In the genomic region with DNA sequence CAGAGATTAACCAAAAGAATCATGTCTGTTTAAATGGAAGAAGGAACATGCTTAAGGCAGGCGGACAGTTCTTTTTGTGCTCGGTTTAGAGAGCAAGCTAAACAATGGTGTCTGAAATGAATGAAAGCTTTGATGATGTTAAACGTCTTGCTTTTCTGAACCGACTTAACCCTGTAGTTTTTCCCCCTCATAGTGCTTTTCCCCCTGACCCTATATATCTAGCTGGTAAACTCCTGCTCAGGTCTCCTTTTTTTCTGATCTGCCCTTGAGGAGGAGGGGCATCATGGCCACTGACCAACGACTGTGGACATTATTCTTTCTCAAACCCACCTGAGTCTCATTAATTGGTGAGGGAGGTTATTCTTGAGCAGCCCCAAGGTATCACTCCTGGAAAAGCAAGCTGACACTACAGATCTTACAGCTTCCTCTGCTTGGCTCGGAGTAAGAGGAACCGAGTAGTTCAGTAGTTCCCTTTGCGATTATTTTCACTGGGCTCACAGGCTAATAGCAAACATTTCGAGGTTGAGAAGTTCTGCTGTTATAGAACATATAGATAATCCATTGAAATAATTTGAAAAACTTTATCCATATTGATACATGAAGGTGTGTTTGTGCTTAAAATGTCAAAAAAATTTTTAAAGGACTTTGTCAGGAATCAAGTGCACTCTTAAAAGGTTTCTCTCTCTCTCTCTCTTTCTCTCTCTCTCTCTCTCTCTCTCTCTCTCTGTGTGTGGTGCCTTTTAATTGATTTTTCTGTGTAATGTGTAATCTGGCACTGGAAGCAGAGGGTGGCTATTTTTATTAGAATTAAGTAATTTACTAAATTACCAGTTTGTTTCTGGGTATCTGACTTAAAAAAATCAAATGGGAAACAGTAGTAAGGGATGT, we compare ENCODE assay signal across 8 mouse cellular contexts. TPM values are rescaled to one million over a fixed set of nuclear protein-coding genes. Genes with fewer than 3 reads are reported as not detected.
A peak's percentile ranks its signal among the peaks of the same experiment; 100 is the strongest.
DNase-seq lines count a peak whose midpoint lies in the region; ATAC-seq and TF ChIP-seq lines count a peak whose summit lies in the region.

No protein-coding gene starts in this region.

- peak overlapping the region; percentile 94 for H3K4me3 ChIP-seq in lung, embryonic 16.5 days (ENCODE audit: low read length)
- H3K4me3 ChIP-seq in forebrain, postnatal 0 days (ENCODE audit: low read depth, low read length): peak overlapping the region; percentile 94
- peak overlapping the region; percentile 73 for H3K4me3 ChIP-seq in liver, embryonic 13.5 days (replicated peaks)

- H3K4me2 ChIP-seq in lung, embryonic 16.5 days (ENCODE audit: low read depth, low read length): peak overlapping the region; percentile 81
- peak overlapping the region; percentile 62 for H3K4me2 ChIP-seq in forebrain, postnatal 0 days (ENCODE audit: low read depth)
- H3K4me2 ChIP-seq in liver, embryonic 13.5 days: peak overlapping the region; percentile 86

- TF ChIP-seq CTCF in forebrain, postnatal 0 days (IDR thresholded peaks at IDR 0.05; ENCODE audit: low read depth): no peak

- H3K27ac ChIP-seq in lung, embryonic 16.5 days (ENCODE audit: low read length): no peak overlapping the region
- peak overlapping the region; percentile 98 for H3K27ac ChIP-seq in forebrain, postnatal 0 days (ENCODE audit: low read depth, low read length)
- no peak overlapping the region for H3K27ac ChIP-seq in liver, embryonic 13.5 days

- H3K9me3 ChIP-seq in lung, embryonic 16.5 days (ENCODE audit: control insufficient read depth, low read length): no peaks in the 10 kb centered on the region
- no peaks in the 10 kb centered on the region for H3K9me3 ChIP-seq in forebrain, postnatal 0 days (ENCODE audit: low read length)
- H3K9me3 ChIP-seq in liver, embryonic 13.5 days (replicated peaks): no peaks in the 10 kb centered on the region

- peaks cover 6% of the 10 kb centered on the region; the same call in 1 of the 2 replicates for H3K4me1 ChIP-seq in lung, embryonic 16.5 days (replicated peaks; ENCODE audit: control insufficient read depth, insufficient read depth, low read length)
- H3K4me1 ChIP-seq in forebrain, postnatal 0 days (ENCODE audit: insufficient read depth): 0 out of 2 replicates have a peak, but pooled peaks cover 11% of the 10 kb centered on the region
- peaks cover 12% of the 10 kb centered on the region for H3K4me1 ChIP-seq in liver, embryonic 13.5 days (replicated peaks)

- no peaks in the 10 kb centered on the region for H3K27me3 ChIP-seq in lung, embryonic 16.5 days (ENCODE audit: control insufficient read depth, insufficient read depth, low read depth, low read length)
- H3K27me3 ChIP-seq in forebrain, postnatal 0 days (ENCODE audit: insufficient read depth, low read length): no peaks in the 10 kb centered on the region
- peaks cover 47% of the 10 kb centered on the region for H3K27me3 ChIP-seq in liver, embryonic 13.5 days

- H3K36me3 ChIP-seq in lung, embryonic 16.5 days (ENCODE audit: control insufficient read depth, insufficient read depth, low read length): no peaks in the 10 kb centered on the region
- H3K36me3 ChIP-seq in forebrain, postnatal 0 days (ENCODE audit: insufficient read depth): no peaks in the 10 kb centered on the region
- H3K36me3 ChIP-seq in liver, embryonic 13.5 days: no peaks in the 10 kb centered on the region

- DNase-seq in lung, postnatal 10 days: no peak
- peak; percentile 35 for DNase-seq in forebrain, postnatal 0 days
- no peak for DNase-seq in liver, embryonic 13.5 days
- DNase-seq in retina, embryonic 14.5 days (ENCODE audit: low spot score): peak; percentile 17
- no peak for DNase-seq in c-Kit-positive CD71-positive TER-119-positive erythroid progenitor cells, embryonic 14.5 days (ENCODE audit: low spot score)
- no peak for DNase-seq in Muller cell, postnatal 12 days (ENCODE audit: inconsistent ontology term)
- no peak for DNase-seq in adrenal gland, postnatal 10 days

- no peak for ATAC-seq in lung, embryonic 16.5 days (ENCODE audit: low read depth)
- no peak for ATAC-seq in forebrain, postnatal 0 days
- ATAC-seq in liver, embryonic 13.5 days (ENCODE audit: low read depth): no peak

- H3K9ac ChIP-seq in lung, embryonic 16.5 days (ENCODE audit: low read length): peak overlapping the region; percentile 62
- H3K9ac ChIP-seq in forebrain, postnatal 0 days: peak overlapping the region; percentile 95
- no peak overlapping the region for H3K9ac ChIP-seq in liver, embryonic 13.5 days

- WGBS in lung, embryonic 16.5 days: 12% methylated on average over 9 of the region's 9 CpGs
- 11% methylated on average over 9 of the region's 9 CpGs for WGBS in forebrain, postnatal 0 days
- 19% methylated on average over 9 of the region's 9 CpGs for WGBS in liver, embryonic 13.5 days (ENCODE audit: insufficient replicate concordance)

RNA-seq across cellular contexts. Expression of a gene that starts 2.5 kb away (rescaled TPM):
- 13.8 and 14.5 TPM in 2 replicates for polyA plus RNA-seq in lung, embryonic 16.5 days (2015; fragmentation: Nextera tagmentation; extraction: Ambion mirVana)
- total RNA-seq in forebrain, postnatal 0 days (2014; rRNA removed): 83.7 and 127 TPM in 2 replicates
- 28.3 and 42.8 TPM in 2 replicates for polyA plus RNA-seq in forebrain, postnatal 0 days (2015; fragmentation: Nextera tagmentation; extraction: Ambion mirVana)
- polyA plus RNA-seq in liver, embryonic 13.5 days (2015; fragmentation: Nextera tagmentation; extraction: Ambion mirVana): 2.2 and 2.9 TPM in 2 replicates
- 10 to 100 TPM; 18.6 to 21.1 TPM for total RNA-seq in adrenal gland, postnatal 10 days (2021)

Comparison
In these comparisons a context has a peak if more than half of its experiments do, and no peak if none do; other contexts are left out.
1. DNase-seq: peak in forebrain, postnatal 0 days (single experiment) and retina, embryonic 14.5 days (single experiment); none in lung, postnatal 10 days (single experiment), liver, embryonic 13.5 days (single experiment), c-Kit-positive CD71-positive TER-119-positive erythroid progenitor cells, embryonic 14.5 days (single experiment), Muller cell, postnatal 12 days (single experiment) and adrenal gland, postnatal 10 days (single experiment).
2. Peak in every context shown above with its lines, with median percentiles within 50 percentile points of each other: H3K4me2 ChIP-seq and H3K4me3 ChIP-seq.